Mouse (Mus musculus): Measurements from ENCODE around the gene Pla2r1.

Pla2r1 gene

DNA sequence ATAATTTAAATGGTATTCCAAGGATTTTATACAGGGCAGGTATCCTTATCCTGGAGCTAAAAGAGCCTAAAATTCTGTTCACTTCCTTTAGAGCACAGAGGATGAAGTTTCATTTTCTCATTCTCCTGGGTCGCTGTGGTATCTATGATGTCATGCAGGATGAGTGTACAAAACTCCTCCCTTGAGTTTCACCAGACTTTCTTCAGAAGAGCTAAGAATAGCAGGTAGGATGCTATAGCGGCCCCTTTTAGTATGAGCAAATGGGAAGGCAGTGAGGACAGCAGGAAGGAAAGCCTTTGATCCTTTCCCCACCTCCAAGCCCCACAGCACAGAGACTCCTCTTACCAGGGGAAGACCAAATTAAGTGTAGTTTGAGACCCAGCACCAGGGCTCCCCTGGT lies 48.4 kb downstream of the Pla2r1 start:
- DNase-seq (ENCODE audit: extremely low read depth, low read depth, low spot score) = no peak

DNA sequence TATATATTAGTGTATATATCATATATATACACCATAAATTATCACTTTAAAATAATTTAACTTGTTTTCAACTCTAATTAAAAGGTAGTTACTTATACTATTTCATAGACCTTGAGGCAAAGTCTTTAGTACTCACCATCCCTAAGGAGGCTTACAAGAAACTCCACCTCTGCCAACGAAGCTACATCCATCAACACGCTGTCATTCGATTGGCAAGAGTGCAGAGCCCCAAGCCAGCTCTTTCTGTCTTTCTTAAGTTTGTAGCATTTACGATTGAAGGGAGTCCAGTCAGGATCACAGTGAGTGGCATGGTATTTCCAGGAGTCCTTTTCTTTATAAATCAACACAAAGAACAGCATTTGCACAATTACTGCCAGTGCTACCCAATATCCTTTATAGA lies 49.1 kb downstream of the Pla2r1 start:
- peak; percentile 83 for DNase-seq (ENCODE audit: extremely low read depth, low read depth, low spot score)

DNA sequence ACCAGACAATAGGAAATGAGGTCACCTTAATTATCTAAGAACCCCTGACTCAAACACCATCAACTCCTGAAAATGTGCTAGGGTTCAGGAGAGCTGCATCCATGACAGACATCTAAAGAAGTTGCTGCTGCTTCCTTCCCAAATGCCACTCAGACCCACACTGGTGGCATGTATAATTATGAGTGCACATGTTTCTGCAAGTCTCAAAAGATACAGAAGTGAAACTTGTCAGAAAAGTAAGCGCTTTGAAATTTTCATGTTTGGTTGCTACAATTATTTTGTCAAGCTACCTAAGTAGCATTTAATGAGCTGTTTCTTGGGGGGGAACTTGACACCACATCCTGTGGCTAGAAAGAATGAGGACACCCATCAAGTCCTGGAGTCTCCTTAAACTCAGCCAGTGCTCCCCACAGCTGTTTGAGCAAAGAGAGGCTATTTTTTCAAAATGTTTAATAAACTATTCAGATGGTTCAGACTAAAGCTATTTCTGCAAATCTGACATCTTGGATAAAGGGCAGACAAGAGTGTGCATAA lies 52.5 kb downstream of the Pla2r1 start:
- DNase-seq (ENCODE audit: extremely low read depth, low read depth, low spot score) = no peak

DNA sequence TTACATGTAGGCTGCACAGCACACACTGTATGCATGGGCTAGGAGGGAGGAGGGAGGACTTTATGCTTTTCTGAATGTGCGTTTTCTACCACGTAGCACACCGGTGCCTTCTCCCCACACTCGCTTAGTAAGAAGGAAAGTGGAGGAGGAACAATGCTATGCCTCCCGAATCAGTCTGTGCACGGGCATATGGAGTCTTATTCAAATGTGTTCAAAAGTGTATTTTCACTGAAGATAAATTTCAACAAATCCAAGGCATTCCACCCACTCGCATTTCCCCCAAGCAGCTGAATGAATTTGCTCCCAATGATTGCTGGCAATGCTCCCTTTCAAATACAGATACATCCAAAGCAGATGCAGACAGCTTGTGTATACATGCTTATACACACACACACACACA lies 73.2 kb downstream of the Pla2r1 start:
- DNase-seq (ENCODE audit: extremely low read depth, low read depth, low spot score) = no peak

DNA sequence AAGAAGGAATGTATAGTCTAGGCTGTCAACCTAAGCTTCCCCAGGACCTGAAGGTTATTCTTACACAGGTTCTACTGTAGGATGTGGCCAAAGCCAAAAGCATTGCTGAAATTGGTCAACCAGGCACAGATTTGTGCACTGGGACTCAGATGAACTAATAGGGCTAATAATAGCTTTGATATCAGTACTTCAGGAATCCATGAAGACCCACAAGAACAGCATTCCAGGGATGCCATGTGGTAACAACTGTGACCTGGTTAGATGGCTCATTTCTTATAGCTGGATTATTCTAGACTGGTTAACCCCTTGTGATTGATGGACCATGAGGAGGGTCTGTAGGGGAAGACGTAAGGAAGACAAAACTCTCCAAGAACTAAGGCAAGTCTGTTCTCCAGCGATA lies 74.3 kb downstream of the Pla2r1 start:
- DNase-seq (ENCODE audit: extremely low read depth, low read depth, low spot score) = no peak

DNA sequence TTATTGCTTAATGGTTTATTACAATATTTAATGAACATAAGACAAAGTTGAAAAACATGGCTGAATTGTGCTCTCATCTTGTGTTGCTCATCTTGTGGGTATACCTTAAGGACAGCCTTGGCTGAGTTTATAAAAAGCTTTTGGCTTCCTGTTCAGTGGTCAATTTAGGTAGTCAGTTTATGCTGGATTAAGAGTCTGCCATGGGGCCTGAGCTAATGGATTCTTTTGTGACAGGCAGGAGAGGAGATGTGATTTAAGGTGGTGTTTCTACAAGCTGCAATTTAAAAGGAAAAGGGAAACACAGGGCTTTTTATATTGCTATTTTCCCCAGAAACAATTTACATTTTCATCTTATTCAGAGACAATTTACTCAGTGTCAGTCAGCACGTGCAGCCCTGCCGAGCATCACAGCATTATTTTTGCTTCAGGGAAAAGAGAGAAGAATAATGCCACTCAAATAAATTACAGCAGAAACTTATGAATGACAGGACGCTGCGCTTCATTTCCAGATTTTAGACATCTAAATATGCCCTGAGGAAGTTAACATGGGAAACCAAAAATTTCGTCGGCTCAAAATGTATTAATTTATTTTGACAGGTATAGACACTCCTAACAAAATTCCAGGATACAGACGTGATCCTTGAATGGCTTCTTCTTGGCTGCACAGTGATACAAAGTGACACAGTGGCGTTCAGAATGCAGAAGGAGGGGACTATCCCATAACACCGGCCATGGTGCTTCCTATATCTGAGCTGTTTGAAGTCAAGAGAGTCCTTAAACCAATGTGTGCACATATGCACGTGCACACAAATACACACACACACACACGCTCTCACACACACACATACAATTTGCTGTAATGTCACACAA lies 84.0 kb downstream of the Pla2r1 start:
- DNase-seq (ENCODE audit: extremely low read depth, low read depth, low spot score) = no peak

DNA sequence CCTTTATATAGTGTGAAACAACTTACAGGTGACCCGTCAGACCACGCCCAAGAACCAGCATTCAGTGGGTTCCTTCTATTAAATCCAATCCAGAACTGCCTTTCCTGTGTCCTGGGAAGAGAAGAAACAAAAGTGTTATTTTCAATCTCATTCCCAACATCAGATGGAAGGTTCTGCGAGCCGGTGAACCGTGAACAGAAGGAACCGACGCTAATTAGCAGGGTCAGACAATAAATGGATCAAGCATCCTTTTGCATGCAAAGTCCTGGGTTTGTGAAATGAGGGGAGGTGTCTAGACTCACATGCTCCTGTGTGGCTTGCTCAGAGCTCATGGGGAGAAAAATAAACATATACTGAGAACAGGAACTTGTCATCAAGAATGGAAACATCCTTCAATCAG lies 100.7 kb downstream of the Pla2r1 start:
- DNase-seq (ENCODE audit: extremely low read depth, low read depth, low spot score) = no peak

DNA sequence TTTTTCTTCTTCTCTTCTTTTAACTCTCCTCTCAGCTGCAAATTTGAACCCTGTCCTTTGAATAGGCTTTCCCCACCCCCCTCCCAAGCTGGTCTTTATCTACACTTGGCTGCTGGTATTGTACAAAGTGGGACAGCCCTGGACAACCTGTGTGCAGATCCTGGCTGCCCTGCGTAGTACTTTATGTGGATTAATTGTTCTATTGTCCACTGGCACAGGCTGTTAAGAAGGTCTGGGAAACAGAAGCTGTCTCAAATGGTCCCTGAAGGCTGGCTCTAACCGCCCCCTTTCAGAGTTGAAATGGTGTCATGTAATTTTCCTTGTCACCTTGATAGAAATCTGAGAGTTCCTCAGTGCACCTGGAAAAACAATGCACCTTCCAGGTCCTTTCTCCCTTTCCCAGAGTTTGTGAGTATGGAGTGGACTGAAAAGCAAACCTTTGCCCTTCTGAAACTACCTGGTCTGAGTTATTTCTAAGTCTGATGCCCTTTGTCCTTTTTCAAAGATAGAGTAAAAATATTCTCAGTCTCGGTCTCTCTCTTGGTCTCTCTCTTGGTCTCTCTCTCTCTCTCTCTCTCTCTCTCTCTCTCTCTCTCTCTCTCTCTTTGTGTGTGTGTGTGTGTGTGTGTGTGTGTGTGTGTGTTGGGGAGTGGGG lies 101.9 kb downstream of the Pla2r1 start:
- no peak for DNase-seq (ENCODE audit: extremely low read depth, low read depth, low spot score)

DNA sequence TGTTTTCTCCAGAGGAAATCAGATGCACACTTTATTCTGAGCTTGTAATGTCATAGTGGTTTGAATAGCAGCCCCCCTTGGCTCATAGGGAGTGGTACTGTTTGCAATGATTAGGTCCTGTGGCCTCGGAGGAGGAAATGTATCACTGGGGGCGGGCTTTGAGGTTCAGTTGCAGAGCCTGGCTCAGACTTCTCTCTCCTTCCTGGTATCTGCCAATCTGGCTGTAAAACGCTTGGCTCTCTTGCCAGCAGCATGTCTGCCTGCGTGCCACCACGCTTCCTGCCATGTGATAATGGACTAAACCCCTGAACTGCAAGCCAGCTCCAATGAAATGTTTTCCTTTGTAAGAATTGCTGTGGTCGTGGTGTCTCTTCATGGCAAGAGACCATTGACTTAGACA lies 103.4 kb downstream of the Pla2r1 start:
- DNase-seq (ENCODE audit: extremely low read depth, low read depth, low spot score) = no peak

DNA sequence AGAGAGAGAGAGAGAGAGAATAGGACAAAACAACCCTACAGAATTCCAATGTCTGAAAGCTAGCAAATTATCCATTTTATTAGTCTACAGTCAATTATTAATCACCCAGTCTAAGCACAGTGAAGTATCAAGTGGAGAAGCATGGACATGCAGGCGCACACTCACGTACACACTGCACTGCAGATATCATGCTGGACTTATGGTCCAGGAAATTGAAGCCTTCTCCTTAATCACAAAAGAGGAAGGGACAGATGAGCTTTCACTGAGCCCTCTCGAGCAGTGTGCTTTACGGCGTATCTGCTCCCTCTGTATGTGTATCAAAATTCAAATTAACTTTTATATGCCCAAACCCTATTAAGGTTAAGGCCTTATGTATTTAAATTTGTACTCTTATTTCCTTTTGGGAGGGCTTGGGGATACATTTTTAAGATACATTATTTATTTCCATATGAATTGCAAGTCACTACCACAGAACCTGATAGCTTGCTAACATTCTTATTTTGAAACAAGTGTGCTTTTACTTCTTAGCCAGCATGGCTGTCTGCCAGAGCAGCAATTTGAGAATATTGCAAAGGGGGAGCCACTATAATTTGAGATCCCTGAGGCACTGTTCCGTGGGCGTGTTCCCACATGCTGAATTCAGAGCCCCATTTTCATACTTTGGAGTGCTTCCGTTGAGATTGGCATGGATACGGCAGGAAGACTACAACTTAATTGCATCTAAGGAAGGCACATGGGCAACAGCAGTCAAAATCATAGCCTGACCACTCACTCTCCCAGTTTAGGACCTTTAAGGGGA lies 108.2 kb downstream of the Pla2r1 start:
- peak; percentile 68 for DNase-seq (ENCODE audit: extremely low read depth, low read depth, low spot score)

DNA sequence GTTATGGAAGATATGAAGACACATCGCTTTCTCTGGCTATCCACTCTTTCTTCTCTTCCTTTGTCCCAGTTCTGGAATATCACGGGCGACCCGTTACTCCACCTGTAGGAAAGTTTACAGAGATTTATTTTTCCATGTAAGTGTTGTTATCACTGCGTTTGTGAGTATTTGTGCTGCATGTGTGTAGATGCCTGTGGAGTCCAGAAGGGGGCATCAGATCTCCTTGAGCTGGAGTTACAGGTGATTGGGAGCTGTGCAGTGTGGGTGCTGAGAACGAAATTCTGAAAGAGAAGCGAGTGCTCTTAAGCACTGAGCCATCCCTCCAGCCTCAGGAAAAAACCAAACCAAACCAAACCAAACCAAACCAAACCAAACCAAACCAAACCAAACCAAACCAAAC lies 109.8 kb downstream of the Pla2r1 start:
- no peak for DNase-seq (ENCODE audit: extremely low read depth, low read depth, low spot score)

DNA sequence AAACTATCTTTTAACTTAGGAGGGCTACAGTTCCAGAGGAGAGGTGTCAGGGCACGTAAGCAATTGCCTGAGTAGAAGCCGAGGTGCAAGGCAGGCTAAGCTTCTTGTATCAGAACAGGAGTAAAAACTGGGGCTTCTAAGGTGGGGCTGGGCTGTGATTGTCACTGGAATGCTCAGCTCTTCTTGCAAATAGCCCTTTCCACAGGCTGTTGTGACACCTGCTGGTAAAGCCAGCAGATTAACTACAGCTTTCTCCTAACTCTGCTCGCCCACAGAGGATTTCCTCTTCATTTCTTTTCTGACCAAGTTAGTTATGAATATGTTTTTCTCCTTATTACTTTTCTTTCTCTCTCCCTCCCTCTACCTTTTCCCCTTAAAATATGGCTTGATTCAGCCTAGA lies 111.2 kb downstream of the Pla2r1 start:
- no peak for DNase-seq (ENCODE audit: extremely low read depth, low read depth, low spot score)

DNA sequence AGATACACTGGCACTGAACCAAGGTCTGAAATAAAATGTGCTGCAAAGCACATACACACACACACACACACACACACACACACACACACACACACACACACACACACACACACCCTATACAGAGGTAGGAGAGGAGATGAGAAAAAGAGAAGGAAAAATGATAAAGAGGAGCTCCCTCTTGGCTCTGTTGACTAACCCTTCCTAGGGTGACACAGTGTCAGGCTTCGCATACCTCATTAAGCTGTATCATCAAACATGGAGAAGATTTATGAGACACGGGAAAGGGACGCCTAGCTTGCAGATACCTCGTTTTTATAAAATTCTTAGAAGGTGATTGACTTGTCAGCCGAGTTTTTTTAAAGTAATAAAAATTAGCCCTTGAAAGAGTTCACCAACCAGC lies 116.3 kb downstream of the Pla2r1 start:
- DNase-seq (ENCODE audit: extremely low read depth, low read depth, low spot score) = no peak

DNA sequence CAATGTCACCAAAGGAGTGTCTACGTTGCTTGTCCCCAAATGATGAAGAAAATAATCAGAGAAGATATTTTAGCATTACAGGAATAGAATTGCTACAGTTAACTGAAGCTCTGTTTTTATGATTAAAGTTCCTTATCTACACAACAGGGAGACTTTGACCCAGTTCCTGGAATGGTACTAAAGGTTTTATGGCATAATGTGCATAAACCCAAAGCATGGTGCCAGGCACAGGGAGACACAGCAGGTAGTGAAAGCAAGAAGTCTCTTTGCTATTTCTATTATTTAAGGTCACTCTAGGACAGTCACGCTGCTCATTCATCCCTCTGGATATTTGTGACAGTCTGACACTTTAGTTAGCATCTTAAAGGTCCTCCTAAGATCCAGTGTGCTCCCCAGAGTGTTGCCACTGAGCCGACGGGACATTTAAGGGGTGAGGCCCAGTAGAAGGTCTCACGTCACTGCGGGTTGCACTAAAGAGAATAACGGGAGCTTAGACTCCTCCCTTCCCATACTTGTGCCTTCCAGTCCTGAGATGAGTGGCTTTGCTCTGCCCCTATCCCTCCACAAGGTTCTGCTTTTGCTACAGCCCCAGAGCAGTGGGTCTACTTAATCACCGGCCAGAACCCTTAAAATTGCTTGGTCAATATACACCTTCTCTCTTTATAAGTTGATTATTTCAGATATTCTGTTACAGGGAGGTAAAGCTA lies 122.6 kb downstream of the Pla2r1 start:
- DNase-seq (ENCODE audit: extremely low read depth, low read depth, low spot score) = no peak

DNA sequence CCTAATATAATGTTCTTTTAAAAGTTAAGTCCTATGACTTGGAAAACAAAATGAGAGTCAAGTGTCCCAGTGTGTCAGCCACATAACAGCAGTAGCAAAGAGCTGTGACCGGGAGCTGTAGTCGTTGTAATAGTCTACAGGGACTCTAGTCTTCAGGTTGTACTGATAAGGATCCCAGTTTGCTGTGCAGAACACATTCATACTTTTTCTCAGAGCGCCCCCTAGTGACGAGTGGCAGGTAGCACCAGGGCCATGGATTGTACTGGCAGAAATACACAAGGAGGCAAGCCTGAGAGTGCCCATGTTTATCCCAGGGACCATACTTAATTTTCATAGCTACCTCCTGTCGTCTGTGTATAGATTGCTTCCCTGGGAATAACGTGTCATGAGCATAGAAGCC lies 135.0 kb downstream of the Pla2r1 start:
- DNase-seq (ENCODE audit: extremely low read depth, low read depth, low spot score) = no peak

DNA sequence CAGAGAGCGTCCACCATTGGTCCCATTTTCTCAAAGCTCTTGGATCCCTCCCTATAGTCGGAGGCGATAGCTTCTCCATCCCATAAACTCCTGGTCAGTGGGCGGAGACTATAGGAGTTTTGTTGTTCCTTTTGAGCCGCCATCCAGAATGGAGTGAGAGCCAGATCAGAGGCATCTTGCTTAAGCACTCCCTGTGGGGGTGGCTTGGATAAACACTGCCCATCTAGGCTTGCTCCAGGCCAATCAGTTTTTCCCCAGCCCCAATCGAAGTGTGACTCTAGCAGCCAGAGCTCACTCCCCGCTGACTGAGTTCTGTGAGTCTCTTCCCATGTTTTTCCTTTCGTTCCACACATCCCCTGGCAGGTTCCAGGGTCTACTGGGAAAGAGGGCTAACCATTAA lies 138.8 kb downstream of the Pla2r1 start:
- DNase-seq (ENCODE audit: extremely low read depth, low read depth, low spot score) = no peak

DNA sequence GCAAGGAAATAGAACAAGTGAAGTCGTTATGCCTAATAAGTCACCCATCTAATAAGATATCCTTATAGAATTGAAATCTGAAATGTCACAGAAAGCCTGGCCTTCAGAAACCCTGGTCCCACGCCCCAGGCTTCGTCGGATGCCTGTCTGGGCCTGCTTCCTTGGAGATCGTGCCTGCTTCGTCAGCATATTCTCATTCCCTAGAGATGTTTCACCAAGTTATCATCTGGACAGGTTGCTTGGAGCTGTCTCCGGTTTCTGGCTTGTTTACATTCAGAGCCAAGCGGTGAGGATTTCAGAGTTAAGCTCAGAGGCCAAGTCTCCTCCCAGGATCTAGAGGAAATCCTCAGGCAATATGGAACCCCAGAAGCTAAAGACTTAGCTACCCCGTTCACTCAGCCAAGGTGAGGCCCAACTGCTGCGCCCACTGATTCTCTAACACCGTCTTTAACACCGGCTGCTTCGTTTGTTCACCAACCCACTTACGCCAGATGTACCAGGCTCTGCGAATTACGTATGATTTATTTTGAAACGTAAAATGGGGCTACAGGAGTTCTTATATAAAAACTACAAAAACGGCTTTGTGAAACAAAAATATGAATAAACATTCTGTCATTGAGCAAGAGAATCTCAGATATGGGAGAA lies 140.0 kb downstream of the Pla2r1 start:
- DNase-seq (ENCODE audit: extremely low read depth, low read depth, low spot score) = no peak

DNA sequence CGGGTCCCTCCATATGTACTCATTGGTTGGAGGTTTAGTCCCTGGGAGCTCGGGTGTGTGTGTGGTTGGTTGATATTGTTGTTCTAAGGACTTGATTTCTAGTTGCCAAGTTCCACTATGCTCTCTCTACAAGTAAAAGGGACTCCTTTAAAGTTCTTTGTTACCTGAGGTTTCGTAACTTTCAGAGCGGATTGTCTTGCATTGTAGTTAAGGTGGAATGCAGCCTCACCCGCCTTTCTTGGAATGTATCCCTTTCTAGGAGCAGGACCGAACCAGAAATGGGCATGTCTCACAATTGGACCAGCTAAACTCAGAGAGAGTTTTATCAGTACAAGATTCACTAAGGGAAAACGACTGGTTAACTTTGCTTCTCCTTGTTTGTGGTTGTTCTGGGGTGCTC lies 141.9 kb downstream of the Pla2r1 start:
- DNase-seq (ENCODE audit: extremely low read depth, low read depth, low spot score) = no peak

DNA sequence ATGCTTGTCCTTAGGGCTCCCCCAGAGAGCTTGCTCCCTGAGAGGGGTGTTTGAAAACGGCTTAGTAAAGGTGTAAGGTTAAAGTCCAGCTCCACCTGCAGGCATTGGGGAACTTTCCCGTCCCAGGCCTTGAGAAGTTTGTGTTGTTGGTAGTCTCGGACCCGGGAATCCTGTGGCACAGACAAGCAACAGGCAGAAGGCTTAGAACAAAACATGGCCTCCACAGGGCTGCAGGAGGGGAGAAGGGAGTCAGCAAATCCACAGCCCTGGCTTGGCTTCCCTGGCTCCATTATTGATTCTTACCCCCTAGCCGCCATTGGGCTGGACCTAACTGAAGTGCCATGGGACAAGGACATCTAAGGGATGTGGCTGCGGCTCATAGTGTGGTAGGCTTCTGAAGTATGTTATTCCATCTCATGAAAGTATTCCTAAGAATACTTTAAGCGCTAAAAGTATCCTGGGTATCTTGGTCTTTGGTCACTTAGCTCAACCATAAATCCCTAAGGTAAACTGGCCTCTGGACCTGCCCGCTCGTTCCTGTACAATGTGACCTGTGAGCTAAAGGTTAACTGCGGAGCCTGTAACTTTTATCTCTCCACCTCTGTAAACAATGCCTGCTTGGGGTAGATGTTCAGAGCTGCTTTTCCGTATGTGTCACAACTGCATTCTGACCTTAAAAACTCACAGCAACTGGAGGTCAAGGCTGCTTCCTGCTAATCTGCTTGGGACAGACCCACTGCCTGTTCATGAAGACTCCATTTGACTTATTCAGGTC lies 142.9 kb downstream of the Pla2r1 start:
- no peak for DNase-seq (ENCODE audit: extremely low read depth, low read depth, low spot score)

DNA sequence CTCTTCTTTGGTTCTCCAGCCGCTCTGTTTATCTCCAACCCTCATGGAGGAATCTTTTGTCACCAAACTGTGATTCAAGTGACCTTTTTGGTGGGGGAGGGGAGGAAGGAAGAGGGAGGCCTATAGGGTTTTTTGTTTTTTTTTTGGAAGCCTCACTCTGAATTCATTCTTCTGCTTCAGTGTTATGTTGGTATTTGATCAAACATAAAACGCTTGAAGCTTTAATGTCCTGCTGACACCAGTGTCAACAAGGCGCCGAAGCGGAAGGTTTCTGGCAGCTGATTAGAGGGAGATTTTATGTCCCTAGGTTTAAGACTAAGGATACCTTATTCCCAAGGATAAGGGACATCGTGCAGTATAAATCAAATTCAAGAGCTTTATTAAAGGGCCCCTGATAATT lies 143.9 kb downstream of the Pla2r1 start:
- DNase-seq (ENCODE audit: extremely low read depth, low read depth, low spot score) = no peak

Measured in fat pad, adult 2 months (tissue).